Mouse (Mus musculus) C2C12 (cell line): Measurements from ENCODE around the gene Top2a.

Source experiments
- CTCF ChIP-seq: IDR thresholded peaks from one replicate; pipeline ENCODE4 v1.5.1; 2011; ENCODE audit not compliant: control insufficient read depth, insufficient read depth, insufficient read length
- FOSL1 ChIP-seq: IDR thresholded peaks from one replicate; pipeline ENCODE4 v1.8.0; 2011; ENCODE audit warnings: mild to moderate bottlenecking, low read length; ENCODE audit not compliant: poor library complexity, insufficient read depth, severe bottlenecking
- MYOD1 ChIP-seq: IDR thresholded peaks from one replicate; pipeline ENCODE4 v1.6.1; 2011; ENCODE audit warnings: low read depth; ENCODE audit not compliant: control insufficient read depth, insufficient read length

GRCm38 (mm10) chr11:99047120-99047519, 23.1 kb upstream of the Top2a start:
- TF ChIP-seq CTCF (no peak), MYOD1 (no peak), FOSL1 (no peak)
